Mouse (Mus musculus) right cerebral cortex, postnatal 25 days (tissue): ENCODE data around the gene Strbp.
A peak's percentile ranks its signal among the peaks of the same experiment; 100 is the strongest.

Source experiments
- DNase-seq: peaks from one replicate; pipeline ENCODE4 v3.0.0; 2022

The Strbp gene

DNA sequence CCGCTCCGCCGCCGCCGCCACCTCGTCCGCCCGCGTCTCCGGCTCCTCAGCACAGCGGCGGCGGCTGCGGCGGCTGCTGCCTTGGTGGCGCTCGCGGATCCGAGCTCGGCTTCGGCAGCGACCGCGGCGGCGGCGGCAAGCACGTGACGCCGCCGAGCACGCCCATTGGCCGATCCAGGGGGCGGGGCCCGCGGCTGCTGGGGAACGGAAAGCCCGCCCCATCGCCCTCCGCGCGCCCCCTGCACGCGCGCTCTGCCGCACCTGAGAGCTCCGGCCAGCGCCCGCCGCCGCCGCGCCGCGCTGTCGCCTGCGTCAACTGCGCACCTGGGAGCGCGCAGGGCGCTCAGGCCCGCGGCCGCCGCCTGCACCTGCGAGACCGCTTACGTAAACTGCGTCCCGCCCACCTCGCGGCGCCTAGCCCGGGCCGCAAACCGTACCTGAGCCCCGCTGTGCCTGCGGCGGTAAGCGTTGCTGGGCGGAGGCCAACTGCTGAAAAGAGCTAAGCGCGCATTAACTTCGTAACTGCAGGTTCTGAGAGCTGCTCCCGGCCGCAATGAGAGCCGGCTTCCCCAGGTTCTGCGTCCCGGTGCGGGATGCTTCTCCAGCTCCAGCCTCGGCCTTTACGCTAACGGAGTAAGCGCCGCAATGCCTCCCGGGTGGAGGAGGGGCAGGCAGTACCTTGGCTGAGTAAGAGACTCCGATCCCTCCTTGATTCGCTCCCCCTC is at the start of gene Strbp:
TSS of gene Strbp (minus strand) at position 630 of the 725 bp plus-strand sequence.
- DNase-seq, result peak; percentile 97

DNA sequence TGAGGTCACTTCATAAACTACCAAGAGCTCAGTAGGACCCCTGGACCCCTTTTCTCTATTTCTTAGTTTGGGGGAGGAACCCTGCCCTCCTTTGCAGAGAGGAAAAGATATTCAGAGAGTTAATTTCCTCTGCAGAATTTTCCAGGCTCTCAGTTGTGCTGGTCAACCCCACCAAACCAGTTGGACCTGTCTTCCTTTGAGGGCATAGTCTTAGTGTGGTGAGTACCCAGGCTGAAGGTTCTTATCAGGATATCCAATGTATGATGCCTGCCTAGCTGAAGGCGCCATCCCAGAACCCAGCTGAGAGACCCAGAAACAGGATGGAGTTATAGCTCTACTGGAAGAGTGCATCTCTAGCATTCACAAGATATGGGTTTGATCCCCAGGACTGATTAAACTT is 47.5 kb upstream of the Strbp start:
- no peak for DNase-seq

DNA sequence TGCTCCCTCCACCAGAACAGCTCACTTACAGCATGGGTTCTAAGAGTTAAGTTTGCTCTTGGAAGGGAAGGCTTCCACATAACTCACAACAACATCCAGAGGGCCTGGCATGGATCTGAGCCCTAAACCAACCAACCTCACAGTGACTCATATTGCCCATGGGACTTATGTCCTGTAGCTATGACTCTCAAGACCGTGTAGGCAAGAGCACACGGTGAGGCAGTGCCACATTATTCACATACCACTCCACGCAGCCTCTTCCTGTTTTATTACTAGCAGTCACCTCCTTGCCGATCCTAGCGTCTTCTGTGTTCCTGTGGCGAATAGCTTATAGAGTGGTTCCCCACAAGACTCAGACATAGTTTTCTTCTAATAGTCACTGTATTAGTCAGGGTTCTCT is 45.7 kb upstream of the Strbp start:
- DNase-seq, result no peak

DNA sequence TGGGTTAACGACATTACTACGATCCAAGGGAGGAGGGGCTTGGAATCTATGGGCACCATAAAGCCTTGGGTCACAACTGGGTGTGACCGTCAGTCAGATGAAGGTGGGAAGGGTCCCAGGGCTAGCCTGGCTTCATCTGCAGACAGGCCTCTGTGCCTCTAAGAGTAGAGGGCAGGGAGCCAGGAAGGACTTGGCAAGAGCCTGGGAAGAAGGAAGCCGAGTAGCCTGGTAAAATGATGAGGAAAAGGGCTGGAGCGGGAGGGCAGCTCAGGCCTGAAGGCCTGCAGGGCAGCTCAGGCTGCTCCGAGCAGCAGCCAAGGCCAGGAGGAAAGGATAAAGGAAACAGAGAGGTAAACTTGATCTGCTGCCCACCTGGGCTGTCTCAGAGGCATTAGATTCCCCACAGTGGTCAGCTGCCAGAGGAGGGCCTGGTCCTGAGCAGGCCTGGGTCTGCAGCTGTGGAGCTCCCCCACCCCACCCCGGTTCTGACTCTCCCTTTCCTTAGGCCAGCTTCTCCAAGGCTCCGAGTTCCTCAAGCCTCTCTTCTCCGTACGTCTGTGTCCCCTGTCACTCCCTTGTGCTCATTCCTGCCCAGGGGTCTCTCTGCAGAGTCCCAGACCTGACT is 44.9 kb upstream of the Strbp start:
- no peak for DNase-seq

DNA sequence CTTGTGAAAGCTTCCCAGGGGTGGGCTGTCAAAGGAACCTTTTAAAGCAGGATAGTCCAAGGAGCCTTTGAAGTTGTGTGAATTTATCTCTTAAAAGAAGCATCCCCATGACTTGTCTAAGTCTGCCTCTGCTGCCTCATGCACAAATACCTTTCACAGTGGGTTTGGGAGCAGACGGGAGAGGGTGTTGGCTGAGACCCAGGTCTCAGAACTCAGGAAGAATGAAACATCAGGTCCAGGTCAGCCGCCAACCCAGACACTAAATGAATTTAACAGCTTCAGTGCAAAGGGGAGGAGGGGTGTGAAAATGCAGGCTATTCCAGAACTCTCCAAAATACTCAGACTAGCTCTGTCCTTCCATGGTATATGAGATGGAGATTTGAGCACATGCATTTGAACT is 44.2 kb upstream of the Strbp start:
- no peak for DNase-seq

DNA sequence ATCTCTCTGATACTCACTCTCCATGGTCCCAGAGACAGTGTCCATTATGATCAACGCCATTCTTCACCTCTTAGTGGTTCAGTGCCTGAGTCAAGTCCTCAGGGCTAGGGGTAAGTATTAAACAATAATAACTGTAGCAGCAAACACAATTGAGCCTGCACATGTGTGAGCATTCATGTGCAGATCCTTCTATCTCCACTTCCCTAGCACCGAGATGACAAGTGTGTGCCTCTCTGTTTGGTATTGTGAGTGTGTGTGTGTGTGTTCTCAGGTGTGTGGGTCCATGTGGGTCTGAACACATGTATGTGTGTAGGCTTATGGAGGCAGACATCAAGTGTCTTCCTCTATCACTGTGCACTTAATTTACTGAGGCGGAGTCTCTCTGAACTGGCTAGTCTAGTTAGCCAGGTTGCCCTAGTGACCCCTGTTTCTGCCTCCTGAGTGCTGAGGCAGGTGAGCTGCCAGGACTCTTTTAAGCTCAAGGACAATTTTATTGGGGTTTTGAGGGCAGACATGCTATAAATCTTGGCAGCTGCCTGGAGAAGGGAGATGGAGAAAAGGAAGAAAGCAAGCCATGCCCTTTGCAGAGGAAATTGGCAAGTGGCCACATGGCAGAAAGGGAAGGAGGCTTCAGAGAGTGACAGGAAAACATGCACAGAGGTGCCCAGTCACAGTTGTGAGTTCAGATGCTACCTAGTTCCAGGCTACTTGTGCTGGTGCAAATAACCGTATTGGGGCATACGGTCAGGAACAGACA is 42.8 kb upstream of the Strbp start:
- DNase-seq, result no peak

DNA sequence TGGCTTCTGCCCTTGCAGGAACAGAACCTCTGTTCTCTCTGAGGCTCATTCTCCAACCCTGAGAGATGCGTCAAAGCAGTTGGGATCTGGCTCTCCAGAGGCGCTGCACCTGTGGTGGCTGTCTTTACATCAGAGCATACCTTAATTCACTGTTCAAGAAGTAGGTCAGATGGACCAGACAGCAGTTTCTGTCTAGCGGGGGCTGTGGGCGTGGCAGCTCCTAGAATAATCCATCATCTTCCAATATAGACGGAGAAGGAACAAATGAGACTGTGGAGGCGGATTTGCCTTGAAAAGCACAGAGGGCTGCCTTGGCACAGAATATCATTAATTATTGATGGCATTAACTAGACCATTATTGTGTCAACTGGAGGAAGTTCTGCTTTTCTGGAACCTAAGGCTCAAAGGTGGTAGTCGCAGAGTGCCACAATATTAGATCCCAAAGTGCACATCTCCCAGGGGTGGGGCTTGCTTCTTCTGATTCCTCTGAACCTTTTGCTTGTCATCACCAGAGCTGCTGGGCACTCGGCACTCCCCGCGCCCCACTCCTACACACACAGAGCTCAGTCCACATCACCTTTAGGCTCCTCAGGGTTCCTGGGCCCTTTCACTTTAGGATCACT is 41.2 kb upstream of the Strbp start:
- no peak for DNase-seq

DNA sequence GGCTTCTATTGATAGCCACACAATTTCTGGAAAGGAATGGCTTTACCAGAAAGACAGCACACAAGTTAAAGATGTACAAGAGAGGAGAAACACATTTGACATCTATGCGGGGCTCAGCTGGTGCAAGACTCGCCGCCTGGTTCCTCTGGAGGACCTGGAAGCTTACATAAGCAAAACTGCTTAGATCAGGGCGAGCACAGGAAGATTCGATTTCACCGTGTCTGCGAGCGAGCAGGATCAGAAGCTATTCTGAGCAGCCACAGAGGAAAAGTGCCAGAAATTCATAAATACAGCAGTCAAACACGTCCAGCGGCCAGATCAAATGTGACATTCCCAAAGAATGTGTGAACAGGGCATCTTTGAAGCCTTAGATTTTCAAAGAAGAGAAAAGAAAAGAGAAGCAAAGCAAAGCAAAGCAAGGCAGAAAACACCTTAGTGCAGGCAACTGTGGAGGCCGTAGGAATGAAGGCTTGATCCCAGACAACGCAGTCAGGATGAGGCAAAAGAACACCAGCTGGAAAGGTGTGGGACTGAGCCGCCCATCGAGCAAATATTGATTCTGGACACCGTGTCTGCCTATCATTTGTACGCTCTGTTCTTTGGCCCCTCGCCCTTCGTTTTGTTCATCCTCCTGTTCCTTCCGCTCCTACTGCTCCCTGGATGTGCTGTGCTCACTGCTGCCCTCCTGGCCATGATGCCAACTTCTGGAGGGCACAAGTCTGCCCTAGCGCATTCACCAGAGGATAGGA is 38.3 kb upstream of the Strbp start:
- no peak for DNase-seq

DNA sequence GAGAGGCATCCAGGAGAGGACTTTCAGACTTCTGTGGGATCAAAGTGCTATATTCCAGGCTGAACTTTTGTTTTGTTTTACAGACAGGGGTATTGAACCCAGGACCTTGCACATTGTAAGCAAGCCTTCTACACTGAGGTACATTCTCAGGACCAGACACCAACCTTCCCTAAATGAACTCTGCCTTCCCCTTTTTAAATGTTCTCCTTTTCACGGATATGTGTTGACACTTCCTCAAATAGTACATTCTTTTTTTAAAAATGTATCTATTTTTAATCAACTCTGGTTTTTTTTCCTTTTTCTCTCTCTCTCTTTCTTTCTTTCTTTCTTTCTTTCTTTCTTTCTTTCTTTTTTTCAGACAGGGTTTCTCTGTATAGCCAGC is 32.1 kb upstream of the Strbp start:
- no peak for DNase-seq

DNA sequence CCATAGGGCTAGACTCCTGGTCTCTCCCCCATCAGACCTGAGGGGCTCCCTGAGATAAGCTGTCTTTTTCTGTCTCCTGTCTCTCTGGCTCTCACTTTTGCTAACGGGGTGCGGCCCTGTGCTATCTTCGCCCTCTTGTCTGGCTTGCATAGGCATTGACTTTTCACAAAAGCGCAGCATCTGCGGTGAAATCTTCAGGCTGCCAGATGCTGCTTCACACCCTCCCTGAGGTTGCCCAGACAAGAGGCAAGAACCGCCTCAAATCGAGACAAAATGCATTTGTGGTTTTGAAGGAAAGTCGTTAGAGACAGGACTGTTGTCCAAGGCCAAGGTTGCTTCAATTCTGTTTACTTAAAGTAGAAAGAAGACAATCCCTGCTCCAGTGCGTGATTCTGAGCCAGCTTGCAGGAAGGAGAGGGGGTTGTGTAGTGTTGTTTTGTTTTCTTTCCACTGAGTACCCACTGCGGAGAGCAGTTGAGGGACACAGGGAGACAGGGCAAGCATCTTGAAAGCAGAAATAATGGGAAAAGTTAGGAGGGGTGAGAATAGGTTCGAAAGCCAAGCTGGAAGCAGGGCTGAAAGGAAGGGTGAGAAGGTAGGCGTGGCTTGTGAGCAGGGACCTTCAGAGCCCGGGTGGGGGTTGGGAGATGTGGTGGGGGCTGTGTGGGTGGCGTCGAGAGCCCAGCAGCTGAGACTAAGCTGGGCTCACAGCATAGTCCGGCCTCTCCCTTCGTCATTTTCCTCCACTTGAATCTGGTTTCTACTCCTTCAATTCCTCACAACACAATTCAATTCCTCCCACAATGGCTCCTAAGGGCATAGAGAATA is 31.5 kb upstream of the Strbp start:
- no peak for DNase-seq

DNA sequence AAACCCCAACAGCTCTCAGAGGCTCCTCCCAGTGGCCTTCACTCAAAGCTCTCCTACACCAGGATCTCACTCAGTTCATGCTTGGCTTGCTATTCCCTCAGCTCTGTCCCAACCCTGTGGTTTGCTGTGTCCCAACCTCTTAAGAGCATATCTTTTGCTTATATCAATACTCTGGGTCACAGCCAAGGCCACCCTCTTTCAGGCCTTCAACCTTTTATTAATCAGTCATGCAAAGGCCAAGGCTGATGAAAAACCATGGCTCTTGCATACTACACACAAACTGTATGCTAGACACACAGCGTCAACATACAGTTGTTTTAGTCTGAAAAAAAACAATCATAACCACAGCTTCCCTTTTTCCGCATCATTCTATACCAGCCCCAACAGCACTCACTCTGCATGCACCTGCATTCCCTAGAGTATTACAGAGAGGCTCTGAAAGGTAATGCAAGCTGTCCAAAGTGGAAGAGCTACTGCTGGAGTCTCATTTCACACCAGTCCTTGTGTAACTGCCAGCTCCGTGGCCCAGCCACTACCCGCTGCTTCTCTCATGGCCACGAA is 27.7 kb upstream of the Strbp start:
- no peak for DNase-seq

DNA sequence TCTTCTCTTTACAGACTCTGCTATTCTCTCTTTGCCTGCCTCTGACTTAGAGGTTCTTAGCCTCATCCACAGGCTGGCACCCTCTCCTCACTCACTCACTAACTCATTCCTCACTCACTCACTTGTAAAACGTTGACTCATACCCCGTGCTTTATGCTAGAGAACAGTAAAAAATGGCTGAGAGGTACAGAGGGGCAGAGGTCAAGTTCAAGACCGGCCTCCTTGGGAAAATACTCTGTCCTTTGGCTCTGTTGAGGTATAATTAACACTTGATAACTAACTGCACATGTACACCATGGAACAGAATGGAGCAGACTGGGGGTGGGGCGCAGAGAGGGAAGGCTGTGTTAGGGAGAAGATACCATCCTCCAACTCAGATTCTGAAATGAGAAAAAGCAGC is 20.6 kb upstream of the Strbp start:
- no peak for DNase-seq

DNA sequence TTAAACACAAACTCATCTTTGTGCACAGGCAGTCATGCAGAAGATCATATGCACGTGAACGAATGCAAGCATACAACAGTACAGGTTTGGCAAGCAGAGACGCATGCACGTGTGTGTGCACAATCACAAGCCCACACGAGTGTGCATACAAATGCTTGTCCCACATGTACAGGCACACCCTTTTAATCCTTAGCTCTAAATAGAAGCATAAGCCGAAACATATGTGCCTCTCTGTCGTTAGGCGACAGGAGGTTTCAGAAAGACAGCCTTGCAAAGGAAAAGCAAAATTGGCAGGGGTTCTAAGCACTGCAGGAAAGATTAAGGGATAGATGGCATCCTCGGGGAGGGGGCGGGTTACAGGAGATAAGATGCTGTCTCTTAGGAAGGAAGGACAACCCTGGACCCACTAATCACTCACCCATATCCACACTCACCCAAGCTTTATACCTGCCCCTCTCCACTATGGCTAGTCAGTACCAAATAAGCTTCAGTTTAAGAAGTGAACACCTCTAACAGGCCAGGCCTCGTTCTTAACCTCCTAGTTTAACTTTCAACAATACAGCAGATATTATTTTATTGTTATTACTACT is 19.9 kb upstream of the Strbp start:
- peak; percentile 16 for DNase-seq

DNA sequence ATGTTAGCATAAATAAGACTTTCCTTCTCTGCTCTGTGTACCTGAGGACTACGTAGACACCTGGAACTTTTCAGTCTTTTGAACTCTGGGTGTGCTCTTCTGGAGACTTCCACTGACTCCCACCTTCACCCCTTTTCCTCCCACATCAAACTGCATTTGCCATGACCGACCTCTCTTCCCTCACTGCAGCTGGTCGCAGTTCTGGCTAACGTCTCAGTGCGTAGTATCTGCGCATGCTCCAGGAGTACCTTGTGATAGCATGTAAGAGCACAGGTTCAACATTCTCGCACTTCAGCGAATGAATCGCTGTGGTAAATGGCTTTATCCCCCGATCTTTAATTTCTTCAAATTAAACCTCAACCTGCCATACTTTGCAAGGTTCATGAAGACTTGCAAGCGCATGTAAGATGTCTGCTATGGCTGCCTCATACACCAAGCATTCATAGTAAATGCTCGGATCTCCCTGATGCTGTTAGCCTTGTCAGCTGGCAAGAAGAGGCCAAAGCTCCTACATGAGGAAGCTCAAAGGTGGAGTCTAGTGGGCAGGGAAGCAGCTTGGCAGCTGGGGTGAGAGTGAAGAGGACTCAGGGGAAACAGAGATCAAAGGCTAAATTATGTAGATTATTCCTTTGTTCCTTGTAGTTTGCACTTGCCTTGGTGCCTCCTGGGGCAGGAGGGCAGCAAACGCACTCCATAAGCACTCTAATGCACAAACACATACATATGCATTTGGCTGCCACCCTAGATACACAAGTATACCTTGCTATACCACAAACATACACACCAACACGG is 19.2 kb upstream of the Strbp start:
- no peak for DNase-seq

DNA sequence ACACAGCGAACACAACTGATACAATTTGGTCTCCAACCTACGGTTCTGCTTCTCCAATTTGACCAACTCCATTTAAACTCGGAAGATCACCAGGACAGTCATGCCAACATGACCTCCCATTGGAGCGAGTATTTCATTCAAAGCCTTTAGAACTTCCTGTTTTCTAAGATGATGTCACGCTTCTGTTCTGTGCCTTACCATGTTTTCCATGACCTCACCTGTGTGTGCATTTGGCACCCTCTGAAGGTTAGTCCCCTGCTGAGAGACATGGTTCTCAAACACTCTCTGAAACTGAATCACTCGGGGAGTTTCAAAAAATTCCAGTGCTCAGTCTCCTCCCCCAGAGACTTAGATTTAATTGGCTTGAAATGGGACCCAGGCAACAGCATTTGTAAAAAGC is 12.6 kb upstream of the Strbp start:
- DNase-seq, result no peak

DNA sequence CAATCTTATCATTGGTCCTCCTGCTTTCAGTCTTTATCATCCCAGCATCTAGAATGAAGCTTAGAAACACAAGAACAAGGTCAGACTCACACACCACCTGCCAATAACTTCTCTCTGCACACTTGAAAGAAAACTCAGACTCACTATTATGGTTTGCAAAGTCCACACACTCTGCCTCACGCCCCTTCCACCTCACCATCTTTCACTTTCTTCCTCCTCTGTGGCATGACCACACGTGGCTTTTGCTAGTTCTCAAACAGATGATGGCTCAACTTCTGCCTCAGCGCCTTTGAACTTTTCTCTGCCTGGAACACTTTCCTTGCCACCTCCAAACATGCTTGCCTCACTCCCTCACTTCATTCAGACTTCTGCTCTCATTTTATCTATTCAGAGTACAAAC is 11.7 kb upstream of the Strbp start:
- no peak for DNase-seq

DNA sequence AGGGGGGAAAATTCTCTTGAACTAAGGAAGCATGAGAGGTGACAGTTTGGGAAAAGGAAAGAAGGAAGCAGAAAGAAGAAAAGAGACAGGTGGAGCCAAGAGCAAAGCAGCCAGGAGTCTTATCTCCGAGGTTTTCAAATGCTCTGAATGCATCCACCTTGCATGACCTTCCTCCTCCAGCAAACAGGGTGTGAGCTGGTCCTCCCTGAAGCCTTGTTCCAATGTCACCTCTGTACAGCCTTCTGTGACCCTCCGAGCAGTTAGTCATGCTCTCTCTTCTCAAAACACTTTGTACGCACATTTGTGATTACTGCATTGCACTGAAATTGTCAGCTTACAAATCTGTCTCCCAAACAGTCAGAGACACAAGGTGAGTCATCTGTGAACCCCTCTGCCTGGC is 9.4 kb upstream of the Strbp start:
- no peak for DNase-seq

DNA sequence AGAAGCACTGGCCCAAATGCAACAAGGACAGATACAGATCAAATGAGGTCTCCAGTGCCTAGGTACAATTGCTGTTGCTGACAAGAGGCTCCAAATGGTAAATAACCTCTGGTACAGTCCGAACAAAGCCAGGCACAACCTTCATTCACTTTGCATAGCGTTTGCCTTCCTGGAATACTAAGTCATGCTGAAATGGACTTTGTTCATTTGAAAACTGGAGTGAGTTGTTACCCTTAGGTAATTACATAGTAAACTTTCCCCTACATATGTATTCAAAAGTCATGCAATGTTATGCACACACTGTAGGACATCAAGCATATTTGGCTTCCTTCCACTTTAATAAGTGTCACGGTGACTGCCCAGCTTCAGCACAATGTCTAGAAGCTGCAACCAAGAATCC is 5.2 kb upstream of the Strbp start:
- DNase-seq, result no peak

DNA sequence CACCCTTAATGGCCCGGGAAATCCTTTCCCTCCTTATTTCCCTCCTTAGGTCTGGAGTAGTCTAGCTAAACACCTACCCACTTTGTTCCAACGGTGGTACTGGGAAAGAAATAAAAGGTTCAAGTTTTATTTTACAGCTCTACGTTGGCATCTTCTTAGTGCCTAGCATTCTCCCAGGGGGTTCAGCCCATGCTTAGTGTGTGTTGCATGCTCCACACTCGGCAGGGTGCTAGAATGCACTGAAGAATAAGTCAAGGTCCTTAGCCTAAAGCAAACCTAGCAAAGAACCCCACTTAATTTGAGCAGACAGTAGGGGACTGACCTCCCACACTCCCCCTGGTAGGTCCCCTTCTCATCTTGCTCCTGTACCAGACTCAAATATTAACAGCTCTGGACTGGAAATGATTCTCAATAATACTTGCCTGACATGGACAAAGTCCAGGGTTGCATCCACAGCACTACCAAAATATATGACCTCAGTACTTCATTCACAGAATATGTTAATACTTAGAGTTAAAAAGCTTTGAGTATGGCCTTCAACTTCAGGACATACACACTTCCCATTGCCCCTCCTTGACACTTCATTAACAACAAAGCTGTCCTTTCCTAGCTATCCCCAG is 592 bp upstream of the Strbp start:
- no peak for DNase-seq
